Mouse (Mus musculus) thymus, postnatal 4 days (tissue): ENCODE data around the gene Vmn2r46.
"Not testable (repeated sequence)": the region's sequence is repeated elsewhere in the genome, so short reads cannot be mapped to it uniquely, and the experiment has no call there.

Experiments used
- DNase-seq: peaks from one replicate; pipeline ENCODE4 v3.0.0; 2021

The Vmn2r46 gene

GRCm38 (mm10) chr7:9770471-9770870, at the start of gene Vmn2r46:
Gene Vmn2r46 (minus strand): TSS chr7:9770571.
- DNase-seq: not testable (repeated sequence)
